Mouse (Mus musculus) midbrain, embryonic 14.5 days (tissue): Measurements from ENCODE around the gene Psmb3. TPM values are rescaled to one million over a fixed set of nuclear protein-coding genes. Genes with fewer than 3 reads are reported as not detected.
"Not testable (repeated sequence)": the region's sequence is repeated elsewhere in the genome, so short reads cannot be mapped to it uniquely, and the experiment has no call there.

Experiments used
- ATAC-seq: fragments of 200-750 bp; cut with Nextera tagmentation; 2 replicates; pipeline ENCODE4 v1.8.0; 2017; ENCODE audit warnings: moderate number of reproducible peaks, moderate library complexity; ENCODE audit not compliant: low FRiP score, low TSS enrichment
- DNase-seq: peaks from one replicate; pipeline ENCODE4 v3.0.0-alpha.2; 2015
- H3K27ac ChIP-seq: fragments of 300-500 bp; sonication (generic); replicated peaks from 2 replicates; pipeline ENCODE4 v1.5.1; 2014; ENCODE audit warnings: mild to moderate bottlenecking, low read depth, low read length, moderate library complexity
- H3K27me3 ChIP-seq: fragments of 300-500 bp; sonication (generic); 2 replicates; pipeline ENCODE4 v1.6.1; 2014; ENCODE audit warnings: low read length, control low read depth, mixed read lengths; ENCODE audit not compliant: control insufficient read depth, insufficient read depth
- H3K36me3 ChIP-seq: fragments of 300-500 bp; sonication (generic); 2 replicates; pipeline ENCODE4 v1.6.1; 2014; ENCODE audit warnings: low read length, control low read depth; ENCODE audit not compliant: control insufficient read depth, insufficient read depth
- H3K4me1 ChIP-seq: fragments of 300-500 bp; sonication (generic); 2 replicates; pipeline ENCODE4 v1.6.1; 2014; ENCODE audit warnings: mild to moderate bottlenecking, antibody characterized with exemption, low read length, control low read depth; ENCODE audit not compliant: control insufficient read depth, insufficient read depth
- H3K4me2 ChIP-seq: fragments of 300-500 bp; sonication (generic); 2 replicates; pipeline ENCODE4 v1.6.1; 2014; ENCODE audit warnings: mild to moderate bottlenecking, low read length, moderate library complexity
- H3K4me3 ChIP-seq: fragments of 300-500 bp; sonication (generic); replicated peaks from 2 replicates; pipeline ENCODE4 v1.5.1; 2014; ENCODE audit warnings: low read depth, low read length
- H3K9ac ChIP-seq: fragments of 300-500 bp; sonication (generic); replicated peaks from 2 replicates; pipeline ENCODE4 v1.6.1; 2014; ENCODE audit warnings: mild to moderate bottlenecking, low read length, moderate library complexity
- H3K9me3 ChIP-seq: fragments of 300-500 bp; sonication (generic); 2 replicates; pipeline ENCODE4 v1.6.1; 2016; ENCODE audit warnings: low read length, control low read depth, mixed read lengths; ENCODE audit not compliant: control insufficient read depth
- WGBS: fragments of 180-500 bp; shearing (Covaris S2); extraction: QIAGEN DNeasy Blood & Tissue Kit; methylation state at CpG from one replicate; pipeline ENCODE4 v1.1.7; 2014; 5-methylcytosine and 5-hydroxymethylcytosine counted together
- polyA plus RNA-seq: library from polyadenylated mRNA; unstranded; fragments of >200 nt; fragmentation: Nextera tagmentation; extraction: Ambion mirVana; gene quantifications from 2 replicates; pipeline ENCODE4 v1.2.1, GENCODE M21; 2014

Gene Psmb3
- polyA plus RNA-seq, 1 experiment from 2014 or later: 456 TPM

GRCm38 (mm10) chr11:97733689-97734088, 30.5 kb downstream of the Psmb3 start:
- H3K36me3 ChIP-seq: peaks cover 33% of the 10 kb centered on the region
- no peaks in the 10 kb centered on the region for H3K4me1 ChIP-seq
- WGBS: 73% methylated on average over 10 of the region's 10 CpGs
- no peak overlapping the region for H3K9ac ChIP-seq
- no peak overlapping the region for H3K27ac ChIP-seq
- no peak for DNase-seq
- H3K9me3 ChIP-seq: no peaks in the 10 kb centered on the region
- ATAC-seq: no peak
- no peaks in the 10 kb centered on the region for H3K27me3 ChIP-seq
- no peak overlapping the region for H3K4me2 ChIP-seq
- H3K4me3 ChIP-seq: no peak overlapping the region

GRCm38 (mm10) chr11:97734810-97735209, 31.6 kb downstream of the Psmb3 start:
- not testable (repeated sequence) for H3K27ac ChIP-seq, DNase-seq, H3K9ac ChIP-seq, H3K4me2 ChIP-seq, H3K9me3 ChIP-seq, ATAC-seq, H3K4me3 ChIP-seq, H3K4me1 ChIP-seq, H3K27me3 ChIP-seq
- H3K36me3 ChIP-seq: peaks cover 23% of the 10 kb centered on the region
- WGBS: 93% methylated on average over 5 of the region's 5 CpGs

- Histone ChIP-seq H3K4me2 (no peak overlapping the region), H3K36me3 (peaks cover 7% of the 10 kb centered on the region), H3K27ac (no peak overlapping the region), H3K4me1 (no peaks in the 10 kb centered on the region), H3K9me3 (no peaks in the 10 kb centered on the region), H3K4me3 (no peak overlapping the region), H3K9ac (no peak overlapping the region), H3K27me3 (no peaks in the 10 kb centered on the region)
- ATAC-seq (no peak), DNase-seq (no peak)
- WGBS: 92% methylated on average over 5 of the region's 5 CpGs
Observed at GRCm38 (mm10) chr11:97736645-97737044, 33.4 kb downstream of the Psmb3 start.

GRCm38 (mm10) chr11:97737600-97737999, 34.4 kb downstream of the Psmb3 start:
- no peaks in the 10 kb centered on the region for H3K36me3 ChIP-seq
- no peaks in the 10 kb centered on the region for H3K9me3 ChIP-seq
- no peak overlapping the region for H3K4me2 ChIP-seq
- ATAC-seq (no peak), DNase-seq (no peak)
- no peak overlapping the region for H3K27ac ChIP-seq
- H3K4me3 ChIP-seq: no peak overlapping the region
- H3K9ac ChIP-seq: no peak overlapping the region
- 81% methylated on average over 4 of the region's 4 CpGs for WGBS
- peaks cover 7% of the 10 kb centered on the region for H3K4me1 ChIP-seq
- H3K27me3 ChIP-seq: no peaks in the 10 kb centered on the region

GRCm38 (mm10) chr11:97738703-97739102, 35.5 kb downstream of the Psmb3 start:
- peak; percentile 26 for DNase-seq
- ATAC-seq: no peak
- peaks cover 18% of the 10 kb centered on the region for H3K4me1 ChIP-seq

GRCm38 (mm10) chr11:97739155-97739554, 36.0 kb downstream of the Psmb3 start:
- no peak for DNase-seq
- no peak for ATAC-seq
- no peaks in the 10 kb centered on the region for H3K9me3 ChIP-seq
- H3K4me3 ChIP-seq: no peak overlapping the region
- no peaks in the 10 kb centered on the region for H3K27me3 ChIP-seq
- 94% methylated on average over 3 of the region's 3 CpGs for WGBS
- H3K4me2 ChIP-seq: no peak overlapping the region
- H3K36me3 ChIP-seq: no peaks in the 10 kb centered on the region
- no peak overlapping the region for H3K9ac ChIP-seq
- no peak overlapping the region for H3K27ac ChIP-seq
- H3K4me1 ChIP-seq: peaks cover 18% of the 10 kb centered on the region

More at GRCm38 (mm10) chr11:97738703-97739102, 35.5 kb downstream of the Psmb3 start:
- Histone ChIP-seq H3K4me2 (no peak overlapping the region), H3K4me3 (no peak overlapping the region), H3K9ac (no peak overlapping the region), H3K27ac (no peak overlapping the region), H3K27me3 (no peaks in the 10 kb centered on the region), H3K9me3 (no peaks in the 10 kb centered on the region), H3K36me3 (no peaks in the 10 kb centered on the region)
- 66% methylated on average over 6 of the region's 6 CpGs for WGBS

GRCm38 (mm10) chr11:97740190-97740589, 37.0 kb downstream of the Psmb3 start:
- Histone ChIP-seq H3K4me1 (peaks cover 18% of the 10 kb centered on the region), H3K27ac (no peak overlapping the region), H3K27me3 (no peaks in the 10 kb centered on the region), H3K36me3 (no peaks in the 10 kb centered on the region), H3K4me3 (no peak overlapping the region), H3K9ac (no peak overlapping the region), H3K9me3 (no peaks in the 10 kb centered on the region), H3K4me2 (no peak overlapping the region)
- DNase-seq (no peak), ATAC-seq (no peak)
- WGBS: 39% methylated on average over 7 of the region's 7 CpGs

GRCm38 (mm10) chr11:97742157-97742556, 39.0 kb downstream of the Psmb3 start:
- ATAC-seq (no peak), DNase-seq (no peak)
- Histone ChIP-seq H3K36me3 (peaks cover 13% of the 10 kb centered on the region), H3K9me3 (no peaks in the 10 kb centered on the region), H3K4me1 (peaks cover 18% of the 10 kb centered on the region), H3K9ac (no peak overlapping the region), H3K27ac (no peak overlapping the region), H3K27me3 (no peaks in the 10 kb centered on the region), H3K4me3 (peak overlapping the region; percentile 76; the same call in 1 of the 2 replicates), H3K4me2 (peak overlapping the region; percentile 63)
- 98% methylated on average over 5 of the region's 5 CpGs for WGBS

- Histone ChIP-seq H3K9ac (peak overlapping the region; percentile 83; the same call in 1 of the 2 replicates), H3K27ac (no peak overlapping the region), H3K4me3 (peak overlapping the region; percentile 76), H3K9me3 (no peaks in the 10 kb centered on the region), H3K4me2 (peak overlapping the region; percentile 63), H3K27me3 (no peaks in the 10 kb centered on the region), H3K4me1 (peaks cover 18% of the 10 kb centered on the region), H3K36me3 (peaks cover 17% of the 10 kb centered on the region)
- no peak for ATAC-seq
- no peak for DNase-seq
- 64% methylated on average over 9 of the region's 9 CpGs for WGBS
Observed at GRCm38 (mm10) chr11:97742591-97742990, 39.4 kb downstream of the Psmb3 start.
